Mouse (Mus musculus) ES-CJ7 (cell line): Measurements from ENCODE around the gene Ano7.
A peak's percentile ranks its signal among the peaks of the same experiment; 100 is the strongest.

Experiments used
- DNase-seq: peaks from one replicate; pipeline ENCODE4 v3.0.0; 2011; ENCODE audit warnings: low read depth, low spot score

Gene Ano7

DNA sequence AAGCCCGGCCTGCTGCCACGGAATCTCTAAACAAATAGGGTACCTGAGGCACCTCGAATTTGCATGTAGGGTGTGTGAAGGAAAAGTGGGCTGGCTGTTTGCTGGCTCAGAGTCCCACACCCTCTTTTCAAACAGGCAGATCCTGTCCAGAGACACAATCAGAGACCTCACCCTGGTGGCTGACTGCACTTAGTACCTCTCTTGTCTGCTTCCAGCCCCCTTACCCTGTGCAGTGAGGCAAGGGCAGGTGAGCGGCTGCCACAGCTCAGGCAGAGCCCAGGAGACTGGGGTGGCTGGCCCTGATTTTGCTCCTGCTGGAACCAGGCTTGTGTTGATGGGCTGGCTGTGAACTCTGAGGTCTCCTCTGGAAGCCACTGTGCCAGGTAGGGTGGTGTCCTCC is at the start of gene Ano7:
Ano7 (plus strand) TSS at position 266 of the 400 bp plus-strand sequence.
- DNase-seq, result peak; percentile 51

DNA sequence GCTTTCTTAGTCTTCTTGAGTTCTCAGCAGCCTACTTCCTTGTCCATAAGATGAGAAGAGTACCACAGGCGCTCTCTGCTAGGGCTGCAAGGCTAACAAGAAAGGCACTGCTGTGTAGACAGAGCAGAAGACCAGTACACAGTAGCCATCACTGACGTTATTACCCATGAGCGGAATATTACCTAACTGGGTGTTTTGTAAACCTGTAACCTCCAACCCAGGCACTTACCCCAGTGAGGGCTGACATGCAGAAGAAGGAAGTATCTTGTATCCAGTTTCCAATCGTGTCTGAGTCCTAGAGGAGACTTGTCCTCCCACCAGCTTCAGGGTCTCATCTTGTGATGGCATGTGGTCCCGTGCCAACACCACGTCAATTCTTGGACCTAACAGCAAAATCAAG is 49.8 kb upstream of the Ano7 start:
- no peak for DNase-seq

GRCm38 (mm10) chr1:93326446-93326845 is 47.3 kb upstream of the Ano7 start:
- no peak for DNase-seq

DNA sequence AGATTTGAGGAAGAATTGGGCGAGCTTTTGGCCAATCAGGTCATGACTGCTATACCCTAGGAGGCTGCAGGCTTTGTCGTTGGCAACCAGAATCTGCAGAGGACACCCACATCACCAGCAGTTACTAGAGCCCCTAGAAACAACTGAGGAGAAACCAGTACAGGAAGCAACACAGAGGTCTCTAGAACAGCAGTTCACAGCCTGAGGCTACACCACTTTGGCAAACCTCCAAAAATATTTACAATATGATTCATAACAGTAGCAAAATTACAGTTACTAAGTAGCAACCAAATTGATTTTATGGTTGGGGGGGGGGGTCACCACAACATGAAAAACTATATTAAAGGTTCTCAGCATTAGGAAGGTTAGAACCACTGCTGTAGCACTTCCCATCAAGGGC is 39.1 kb upstream of the Ano7 start:
- DNase-seq, result no peak

DNA sequence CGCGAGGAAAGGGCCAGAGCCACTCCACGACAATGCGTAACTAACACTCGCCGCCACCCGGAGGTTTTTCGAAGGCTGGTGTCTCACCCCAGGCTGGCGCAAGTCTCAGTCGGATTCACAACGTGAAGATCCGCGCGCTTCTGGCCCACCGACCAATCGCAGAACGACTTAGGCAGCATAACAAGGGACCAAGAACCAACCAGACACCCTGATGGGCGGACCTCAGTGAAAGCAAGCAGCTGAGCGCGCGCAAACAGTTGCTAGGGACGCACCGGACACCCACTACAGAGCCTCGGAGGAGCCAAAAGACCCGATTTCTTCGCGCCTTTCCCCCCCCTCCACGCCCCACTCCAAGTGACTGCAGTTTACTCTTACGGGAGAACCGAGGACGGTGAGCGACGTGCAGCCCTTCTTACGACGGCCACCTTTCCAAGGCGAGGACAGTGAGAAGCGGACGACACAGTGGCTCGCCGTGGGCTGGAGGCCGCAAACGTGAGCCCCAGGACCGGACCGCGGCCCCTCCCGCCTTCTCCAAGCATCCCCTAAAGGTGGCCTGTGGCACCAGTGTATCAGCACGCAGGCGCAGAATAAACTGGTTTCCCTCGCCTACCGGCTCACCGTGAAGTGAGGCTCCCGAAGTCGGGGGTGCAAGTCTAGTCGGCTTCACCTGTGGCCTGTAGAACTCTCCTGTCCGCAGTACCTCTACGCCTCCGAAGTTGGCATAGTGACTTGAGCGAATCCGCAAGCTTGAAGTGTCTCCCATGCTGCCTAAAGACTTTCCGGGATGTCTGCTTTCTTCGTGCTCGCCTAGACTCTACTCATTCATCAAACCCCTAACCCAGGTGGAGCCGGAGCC is 30.9 kb upstream of the Ano7 start, which contains the start of the genes Ppp1r7 and Pask:
Ppp1r7 (plus strand) TSS at position 207 of the 856 bp plus-strand sequence.
Pask (minus strand) TSS at position 835 of the 856 bp plus-strand sequence.
- DNase-seq, result peak; percentile 99

DNA sequence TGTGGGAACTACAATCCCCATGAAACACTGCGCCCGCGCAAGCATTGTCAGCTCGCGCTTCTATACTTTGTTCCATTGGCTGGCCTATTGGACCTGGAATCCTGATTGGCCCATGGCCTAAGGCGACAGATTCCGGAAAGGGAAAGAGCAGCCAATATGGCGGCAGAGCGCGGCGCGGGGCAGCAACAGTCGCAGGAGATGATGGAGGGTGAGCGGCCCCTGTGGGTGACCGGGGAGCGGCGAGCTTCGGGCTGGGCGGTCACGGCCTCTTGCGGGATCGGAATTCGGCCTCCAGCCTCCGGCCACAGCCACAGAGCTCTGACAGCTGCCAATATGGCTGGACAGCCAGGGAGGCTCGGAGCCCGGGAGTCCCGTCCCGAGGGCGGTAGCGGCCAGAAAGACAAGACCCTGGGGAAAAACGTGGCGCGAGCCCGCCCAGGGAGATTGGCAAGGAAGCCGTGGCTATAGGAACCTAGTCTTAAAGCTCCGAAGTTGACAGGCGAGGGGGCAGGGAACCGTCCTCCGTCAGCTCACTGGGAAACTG is 30.2 kb upstream of the Ano7 start:
- DNase-seq, result peak; percentile 99

DNA sequence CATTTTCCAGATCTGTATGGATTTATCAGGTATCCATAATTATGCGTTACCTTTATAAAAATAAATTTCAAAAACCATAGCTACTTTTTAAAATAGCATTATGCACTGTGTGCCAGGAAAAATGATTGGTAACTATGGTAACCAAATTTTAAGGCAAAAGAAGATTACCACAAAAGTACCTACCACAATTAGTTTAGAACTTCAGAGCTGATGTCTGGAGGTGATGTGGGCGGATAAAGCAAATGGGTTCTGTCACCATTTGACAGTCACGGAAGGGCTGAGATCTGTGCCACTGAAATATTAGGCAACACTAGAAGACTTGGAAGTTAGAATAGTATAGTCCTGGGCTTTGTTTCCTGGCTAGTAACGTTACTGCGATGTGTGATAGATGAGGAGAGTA is 26.6 kb upstream of the Ano7 start:
- DNase-seq, result no peak

- DNase-seq, result no peak
Measured at GRCm38 (mm10) chr1:93349701-93350100, 24.0 kb upstream of the Ano7 start.

- no peak for DNase-seq
Measured at GRCm38 (mm10) chr1:93352724-93353123, 21.0 kb upstream of the Ano7 start.

DNA sequence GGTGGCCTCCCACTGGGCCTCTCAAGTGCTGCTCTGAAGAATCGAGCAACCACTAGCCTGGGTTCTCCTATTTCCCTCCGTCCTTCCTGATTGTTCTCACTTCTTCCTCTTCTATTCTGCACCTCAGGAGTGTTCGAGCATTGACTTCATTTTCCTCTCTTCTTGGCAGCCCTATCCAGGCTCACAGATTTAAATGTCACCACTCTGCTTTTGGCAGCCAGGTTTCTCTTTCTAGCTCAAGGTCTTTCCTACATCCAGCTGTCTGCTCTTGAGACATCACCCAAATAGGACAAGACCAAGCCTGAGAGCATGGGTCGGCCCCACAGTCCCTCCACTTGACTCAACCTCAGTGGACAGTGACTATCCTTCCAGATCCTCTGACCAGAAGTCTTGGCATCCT is 11.1 kb upstream of the Ano7 start:
- DNase-seq, result no peak

DNA sequence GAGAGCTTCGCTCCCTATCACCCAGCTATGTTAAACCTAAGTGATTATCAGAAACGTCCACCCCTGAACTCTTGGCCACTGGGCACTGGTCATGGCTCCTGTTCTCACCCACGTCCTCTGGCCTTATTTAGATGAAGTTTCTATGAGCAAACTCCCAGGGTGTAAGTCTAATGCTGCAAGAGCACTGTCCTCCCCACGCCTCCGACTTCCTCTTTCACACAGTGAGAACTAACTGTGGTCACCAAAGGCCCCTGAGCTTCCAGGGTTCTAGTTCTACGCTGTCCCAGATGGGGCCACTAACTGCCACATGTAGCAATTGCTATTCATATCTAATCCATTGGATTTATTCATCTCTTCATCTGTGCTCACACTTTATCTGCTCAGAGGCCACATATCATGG is 8.1 kb upstream of the Ano7 start:
- no peak for DNase-seq

GRCm38 (mm10) chr1:93377307-93377706 is 3.6 kb downstream of the Ano7 start:
- DNase-seq, result no peak

DNA sequence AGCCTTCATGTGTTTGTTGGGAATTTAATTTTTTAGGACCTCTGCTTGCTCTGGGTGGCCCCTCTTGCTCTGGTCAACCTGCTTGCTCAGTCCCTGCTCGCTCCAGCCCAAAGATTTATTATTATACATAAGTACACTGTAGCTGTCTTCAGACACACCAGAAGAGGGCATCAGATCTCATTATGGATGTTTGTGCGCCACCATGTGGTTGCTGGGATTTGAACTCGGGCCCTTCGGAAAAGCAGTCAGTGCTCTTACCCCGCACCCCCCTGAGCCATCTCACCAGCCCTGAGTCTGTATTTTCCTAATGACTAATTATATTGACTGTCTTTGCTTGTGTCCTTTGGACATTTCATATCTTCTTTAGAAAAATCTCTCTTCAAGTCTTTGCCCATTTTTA is 5.4 kb downstream of the Ano7 start:
- DNase-seq, result no peak

DNA sequence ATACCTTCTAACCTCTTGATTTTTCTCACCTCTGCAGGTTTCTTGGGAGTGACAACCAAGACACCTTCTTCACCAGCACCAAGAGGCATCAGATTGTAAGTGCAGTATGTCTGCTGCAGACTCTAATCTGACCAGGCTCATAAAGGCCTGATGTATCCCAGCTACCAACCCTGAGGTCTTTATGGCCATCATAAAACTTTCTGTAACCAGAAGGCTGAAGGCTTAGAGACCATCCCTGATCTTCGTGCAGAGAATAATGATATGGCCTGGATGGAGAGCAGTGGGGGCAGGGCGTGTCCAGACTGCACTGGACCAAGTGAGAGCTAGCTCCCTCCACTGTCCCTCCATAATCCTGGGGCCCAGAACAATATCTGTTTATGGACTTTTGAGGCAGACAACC is 13.5 kb downstream of the Ano7 start:
- no peak for DNase-seq

DNA sequence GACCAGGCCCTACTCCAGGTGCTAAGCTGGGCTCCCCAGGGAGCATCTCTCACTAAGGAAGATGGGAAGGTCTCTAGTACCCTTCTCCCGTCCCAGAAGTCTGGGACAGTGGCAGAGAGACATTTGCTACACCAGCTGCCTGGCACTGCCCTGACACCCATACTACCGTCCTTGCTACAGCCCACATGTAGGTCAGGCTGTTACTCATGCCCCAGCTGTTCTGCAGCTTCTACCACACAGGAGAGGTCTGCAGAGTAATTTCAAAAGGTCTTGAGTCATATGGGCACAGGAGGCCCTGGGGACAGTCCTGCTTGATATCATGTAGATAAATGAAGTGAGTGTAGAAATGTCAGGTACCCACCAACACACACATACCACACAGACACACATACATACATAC is 15.2 kb downstream of the Ano7 start:
- no peak for DNase-seq

DNA sequence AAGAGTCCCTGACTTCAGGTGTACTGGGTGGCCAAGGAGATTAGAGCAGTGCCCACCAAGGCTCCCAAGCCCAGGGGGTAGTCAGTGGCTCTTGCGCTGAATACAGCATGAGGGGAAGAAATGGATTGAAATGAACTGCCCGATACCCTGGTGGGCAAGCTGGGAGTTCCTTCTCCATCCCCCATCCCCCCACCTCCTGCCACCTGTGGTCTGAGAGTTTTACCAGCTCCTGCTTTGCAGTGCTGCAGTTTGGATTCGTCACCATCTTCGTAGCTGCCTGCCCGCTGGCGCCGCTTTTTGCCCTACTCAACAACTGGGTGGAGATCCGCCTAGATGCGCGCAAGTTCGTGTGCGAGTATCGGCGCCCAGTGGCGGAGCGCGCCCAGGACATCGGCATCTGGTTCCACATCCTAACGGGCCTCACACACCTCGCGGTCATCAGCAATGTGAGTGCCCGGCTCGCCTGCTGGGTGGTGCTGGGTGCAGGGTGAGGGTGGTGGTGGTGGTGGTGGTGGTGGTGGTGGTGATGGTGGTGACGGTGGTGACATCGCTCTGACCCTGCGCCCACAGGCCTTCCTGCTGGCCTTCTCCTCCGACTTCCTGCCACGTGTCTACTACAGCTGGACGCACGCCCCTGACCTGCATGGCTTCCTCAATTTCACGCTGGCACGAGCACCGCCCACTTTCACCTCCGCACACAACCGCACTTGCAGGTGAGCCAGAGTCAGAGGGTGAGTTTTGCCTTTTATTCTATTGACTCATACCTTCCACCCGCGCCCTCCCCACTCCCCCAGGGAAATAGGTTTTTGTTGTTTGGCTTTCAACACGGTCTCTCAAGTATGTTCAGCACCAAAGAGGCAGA is 27.7 kb downstream of the Ano7 start:
- peak; percentile 46 for DNase-seq

DNA sequence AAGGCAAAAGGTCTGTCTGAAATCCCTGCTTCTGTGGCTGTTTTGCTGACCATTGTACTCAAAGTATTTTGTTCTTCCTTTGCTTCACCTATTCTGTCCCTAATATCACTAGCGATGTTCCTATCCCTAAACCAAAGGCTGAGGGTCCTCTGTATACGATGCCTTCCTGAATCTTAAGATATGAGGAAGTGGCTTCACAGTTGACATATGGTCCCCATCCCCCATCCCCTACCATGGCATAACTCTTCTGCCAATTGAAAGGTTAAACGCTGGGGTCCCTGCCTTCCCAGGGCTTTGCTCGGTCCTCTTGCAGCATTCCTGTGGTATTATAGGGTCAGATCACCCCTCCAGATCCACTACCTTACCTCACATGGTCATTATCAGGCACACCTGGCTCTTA is 29.7 kb downstream of the Ano7 start:
- no peak for DNase-seq

DNA sequence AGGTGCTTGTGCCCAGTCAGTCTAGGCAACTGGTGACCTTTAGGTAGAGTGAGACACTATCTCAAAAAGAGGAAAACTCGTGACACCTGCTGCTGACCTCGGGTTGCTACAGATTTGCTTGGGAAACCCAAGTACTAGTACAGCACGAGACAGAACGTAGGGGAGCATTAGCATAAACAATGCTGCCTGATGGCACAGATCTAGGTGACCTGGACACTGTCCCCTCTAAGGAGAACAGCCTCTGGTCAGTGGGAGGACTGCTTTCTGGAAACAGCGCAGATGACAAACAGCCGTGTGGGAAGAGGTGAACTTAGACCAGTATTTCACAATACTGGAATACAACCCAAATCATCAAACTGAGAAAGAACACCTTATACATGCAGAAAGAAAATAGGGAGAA is 58.4 kb downstream of the Ano7 start:
- no peak for DNase-seq

DNA sequence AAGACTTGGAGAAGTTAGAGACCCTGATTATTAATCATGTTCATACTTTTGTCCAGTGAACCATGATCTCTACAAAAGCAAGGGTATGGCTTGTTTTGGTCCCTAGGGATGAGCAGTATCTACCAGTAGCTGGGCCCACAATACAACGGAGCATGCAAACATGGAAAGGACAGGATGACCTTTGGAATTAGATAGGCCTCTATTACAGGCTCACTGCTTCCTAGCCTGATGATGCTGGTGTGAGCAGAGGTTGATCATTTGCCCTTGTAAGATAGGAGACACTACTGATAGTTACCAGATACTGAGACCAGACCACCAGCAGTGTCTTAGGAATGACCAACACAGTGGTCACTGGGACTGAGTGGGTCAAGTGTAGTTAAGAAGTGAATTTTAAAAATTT is 65.6 kb downstream of the Ano7 start:
- no peak for DNase-seq

GRCm38 (mm10) chr1:93444405-93445110 is 70.8 kb downstream of the Ano7 start:
- DNase-seq, result no peak

DNA sequence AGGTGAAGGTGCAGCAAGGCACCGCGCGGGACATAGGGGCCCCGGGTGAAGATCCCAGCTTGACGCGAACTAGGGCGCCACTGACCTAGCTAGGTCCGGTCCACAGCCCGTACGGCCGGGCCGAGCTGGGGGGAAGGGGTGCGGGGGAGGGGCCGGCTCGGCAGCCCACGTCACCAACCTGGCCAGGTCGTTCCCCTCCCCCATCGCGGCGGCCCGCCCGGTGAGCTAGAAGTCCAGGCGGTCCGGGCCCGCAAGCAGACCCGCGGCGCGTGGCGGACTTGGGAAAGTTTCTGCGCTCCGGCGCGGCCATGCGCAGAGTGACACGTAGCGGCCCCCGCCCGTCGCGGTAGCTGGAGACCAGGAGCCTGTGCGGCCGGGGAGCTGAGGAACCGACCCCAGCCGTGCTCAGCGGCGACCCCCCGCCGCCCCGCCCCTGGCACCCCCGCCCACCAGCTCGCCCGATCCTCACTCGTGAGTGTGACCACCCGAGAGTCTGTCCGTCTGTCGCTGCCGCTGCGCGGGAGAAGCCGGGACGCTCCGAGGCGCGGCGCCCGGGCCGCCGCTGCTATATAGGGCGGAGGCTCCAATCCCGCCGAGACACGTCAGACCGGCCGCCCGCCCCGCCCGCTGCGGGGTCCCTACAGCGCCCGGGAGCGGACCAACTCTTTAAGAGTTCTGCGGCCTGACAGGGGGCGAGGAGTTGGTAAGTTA is 71.5 kb downstream of the Ano7 start:
- peak; percentile 47 for DNase-seq
